Mouse (Mus musculus): Measurements from ENCODE around the gene Braf. TPM values are rescaled to one million over a fixed set of nuclear protein-coding genes. Genes with fewer than 3 reads are reported as not detected.

Gene Braf
- 26.7 TPM for polyA plus RNA-seq (2015; fragmentation: Illumina TruSeq; extraction: RNeasy Lipid Tissue Mini Kit (QIAGEN cat#74804); ENCODE audit: insufficient read depth, low replicate concordance)

GRCm38 (mm10) chr6:39724866-39725711 lies at the start of gene Braf:
TSS of gene Braf (minus strand) at chr6:39725463.

GRCm38 (mm10) chr6:39592401-39593214 lies 132.7 kb downstream of the Braf start, which contains the start of gene Ndufb2:
TSS of gene Ndufb2 (plus strand) at chr6:39592574.

GRCm38 (mm10) chr6:39585517-39585916 lies 139.7 kb downstream of the Braf start, which contains the start of gene Gm42420:
TSS of gene Gm42420 (plus strand) at chr6:39585753.

DNA sequence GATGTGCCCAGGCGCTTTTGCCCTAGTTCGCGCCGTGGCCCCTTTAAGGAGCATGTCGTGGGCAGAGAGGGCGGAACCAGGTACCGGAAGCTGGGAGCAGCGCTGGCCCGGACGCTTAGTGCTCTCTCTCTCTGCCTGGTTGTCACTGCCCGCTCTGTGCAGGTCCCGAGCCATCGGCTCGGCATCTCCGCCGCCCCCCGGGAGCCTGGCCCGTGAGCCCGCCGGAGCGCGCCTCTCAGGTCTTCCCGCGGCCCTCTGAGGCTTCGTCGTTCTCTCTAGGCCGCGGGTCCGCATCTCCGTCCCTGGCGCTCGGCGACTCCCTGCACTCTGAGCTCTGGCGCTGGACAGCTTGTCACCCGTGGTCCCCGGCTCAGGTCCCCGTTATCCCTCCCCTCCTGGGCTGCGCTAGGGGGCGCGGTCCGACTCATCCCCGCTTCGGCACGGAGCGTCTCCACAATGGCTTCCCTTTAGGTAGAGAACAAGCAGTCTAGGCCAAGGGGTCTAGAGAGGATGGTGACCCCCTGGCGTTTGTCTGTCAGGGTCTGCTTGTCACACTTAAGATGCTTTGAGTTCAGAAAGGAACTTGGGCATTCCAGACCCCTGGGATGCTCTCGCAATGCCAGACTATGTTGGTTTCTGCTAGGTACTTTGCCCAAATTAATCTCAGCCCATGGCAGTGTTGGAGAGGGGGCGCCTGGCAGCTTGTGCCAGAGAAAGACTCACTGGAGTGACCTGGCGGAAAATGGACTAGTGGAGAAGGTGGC lies 151.3 kb downstream of the Braf start, which contains the start of gene Adck2:
Gene Adck2, plus strand, starts transcription at position 83 of the 764 bp plus-strand sequence.

DNA sequence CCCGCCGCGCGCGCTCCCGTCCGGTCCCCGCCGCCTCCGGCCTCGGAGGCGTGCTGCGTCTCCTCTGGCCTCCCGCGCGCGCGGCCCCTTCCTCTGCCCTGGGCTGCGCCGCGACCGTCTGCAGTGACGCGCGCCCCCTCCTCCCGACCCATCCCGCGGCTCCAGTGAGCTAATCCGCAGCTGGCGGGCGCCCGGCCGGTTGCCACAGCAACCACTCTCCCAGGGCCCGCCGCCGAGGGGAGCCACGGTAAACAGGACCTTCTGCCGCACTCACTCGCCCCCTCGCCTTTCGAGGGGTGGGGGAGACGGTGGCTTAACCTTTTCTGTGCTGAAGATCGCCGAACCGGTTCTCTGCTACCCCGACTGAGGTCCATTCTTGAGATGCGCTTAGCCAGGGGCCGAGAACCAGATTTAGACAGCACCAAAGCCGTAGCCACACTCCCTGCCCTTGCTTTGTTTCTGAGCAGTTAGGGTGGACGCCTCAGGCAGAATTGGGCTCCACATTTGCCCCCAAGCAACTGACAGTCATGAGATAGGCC lies 167.5 kb downstream of the Braf start, which contains the start of gene Dennd2a:
Gene Dennd2a, minus strand, starts transcription at position 145 of the 539 bp plus-strand sequence.

Other genes with a start within 250 kb of the Braf start
- gene Dennd2a, start 167.6 kb downstream of the Braf start, polyA plus RNA-seq (2015; fragmentation: Illumina TruSeq; extraction: RNeasy Lipid Tissue Mini Kit (QIAGEN cat#74804); ENCODE audit: insufficient read depth, low replicate concordance) = 5.7 TPM
- gene Adck2, start 151.6 kb downstream of the Braf start, polyA plus RNA-seq (2015; fragmentation: Illumina TruSeq; extraction: RNeasy Lipid Tissue Mini Kit (QIAGEN cat#74804); ENCODE audit: insufficient read depth, low replicate concordance) = 21.6 TPM
- not detected for gene Gm42420, start 139.7 kb downstream of the Braf start, polyA plus RNA-seq (2015; fragmentation: Illumina TruSeq; extraction: RNeasy Lipid Tissue Mini Kit (QIAGEN cat#74804); ENCODE audit: insufficient read depth, low replicate concordance)
- gene Ndufb2, start 132.9 kb downstream of the Braf start, polyA plus RNA-seq (2015; fragmentation: Illumina TruSeq; extraction: RNeasy Lipid Tissue Mini Kit (QIAGEN cat#74804); ENCODE audit: insufficient read depth, low replicate concordance) = 65.7 TPM
- gene Mrps33, start 85.5 kb upstream of the Braf start, polyA plus RNA-seq (2015; fragmentation: Illumina TruSeq; extraction: RNeasy Lipid Tissue Mini Kit (QIAGEN cat#74804); ENCODE audit: insufficient read depth, low replicate concordance) = 113 TPM
- gene Tmem178b, start 147.8 kb upstream of the Braf start, polyA plus RNA-seq (2015; fragmentation: Illumina TruSeq; extraction: RNeasy Lipid Tissue Mini Kit (QIAGEN cat#74804); ENCODE audit: insufficient read depth, low replicate concordance) = 0.46 TPM

Data from spleen, adult 10 weeks (tissue).